Mouse (Mus musculus): ENCODE data around the gene Mpzl1.
"Not testable (repeated sequence)": the region's sequence is repeated elsewhere in the genome, so short reads cannot be mapped to it uniquely, and the experiment has no call there.

Gene Mpzl1

DNA sequence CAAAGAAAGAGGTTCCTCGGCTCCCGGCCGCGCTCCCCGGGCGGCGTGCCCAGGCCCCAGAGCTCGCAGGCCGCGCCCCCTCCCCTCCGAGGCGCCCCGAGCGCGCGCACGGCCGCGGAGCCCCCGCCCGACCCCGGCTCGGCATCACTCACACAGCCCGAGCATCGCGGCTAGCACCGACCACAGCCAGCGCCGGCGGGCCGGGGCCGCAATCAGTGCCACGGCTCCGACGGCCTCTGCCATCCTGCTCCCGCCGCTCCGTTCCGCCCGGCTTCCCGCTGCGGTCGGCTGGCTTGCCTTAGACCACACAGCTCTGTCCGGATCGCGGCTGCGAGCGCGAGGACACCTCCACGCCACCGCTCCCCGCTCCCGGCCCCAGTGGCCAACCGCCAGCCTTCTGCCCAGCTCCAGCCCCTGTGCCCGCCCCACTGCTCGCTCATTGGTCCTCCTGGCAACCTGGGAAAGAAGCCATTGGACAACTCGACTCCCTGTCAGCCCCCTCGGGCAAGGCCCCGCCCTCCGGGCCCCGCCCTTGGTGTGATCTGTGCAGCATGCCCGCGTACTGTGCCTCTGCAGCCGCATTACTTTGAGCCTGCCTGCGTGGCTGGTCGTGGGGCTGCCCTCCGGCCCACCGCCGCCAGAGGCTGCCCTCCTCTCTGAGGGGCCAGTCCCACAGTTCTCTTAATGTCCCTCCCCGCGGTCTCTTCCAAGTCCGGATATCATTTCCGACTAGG is at the start of gene Mpzl1:
Gene Mpzl1 (minus strand): TSS at position 388 of the 734 bp plus-strand sequence.
- peak; percentile 99 for DNase-seq

GRCm38 (mm10) chr1:165682056-165682853 is 47.9 kb upstream of the Mpzl1 start:
- peak; percentile 55 for DNase-seq

GRCm38 (mm10) chr1:165681045-165681794 is 46.9 kb upstream of the Mpzl1 start:
- no peak for DNase-seq

DNA sequence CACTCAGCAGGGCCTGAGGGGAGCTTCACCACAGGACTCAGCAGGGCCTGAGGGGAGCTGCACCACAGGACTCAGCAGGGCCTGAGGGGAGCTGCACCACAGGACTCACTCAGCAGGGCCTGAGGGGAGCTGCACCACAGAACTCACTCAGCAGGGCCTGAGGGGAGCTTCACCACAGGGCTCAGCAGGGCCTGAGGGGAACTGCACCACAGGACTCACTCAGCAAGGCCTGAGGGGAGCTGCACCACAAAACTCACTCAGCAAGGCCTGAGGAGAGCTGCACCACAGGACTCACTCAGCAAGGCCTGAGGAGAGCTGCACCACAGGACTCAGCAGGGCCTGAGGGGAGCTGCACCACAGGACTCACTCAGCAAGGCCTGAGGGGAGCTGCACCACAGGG is 45.7 kb upstream of the Mpzl1 start:
- not testable (repeated sequence) for DNase-seq

DNA sequence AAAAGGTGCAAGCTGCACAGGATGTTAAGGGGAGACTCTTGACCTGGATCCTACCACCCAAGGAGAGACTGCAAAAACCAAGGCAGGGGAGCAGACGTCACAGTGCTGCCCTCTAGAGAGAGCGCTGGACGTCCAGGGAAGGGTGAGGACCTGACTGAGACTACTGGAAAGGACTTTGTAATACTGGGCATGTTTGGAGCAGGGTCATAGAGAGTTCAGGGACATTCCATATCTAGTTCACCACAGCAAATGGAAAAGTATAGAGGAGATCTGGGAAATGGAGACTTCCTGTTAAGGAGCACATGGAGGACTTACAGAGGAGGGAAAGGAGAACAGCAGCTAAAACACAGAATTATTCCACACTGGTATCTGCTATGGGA is 45.3 kb upstream of the Mpzl1 start:
- peak; percentile 59 for DNase-seq

GRCm38 (mm10) chr1:165678861-165679617 is 44.7 kb upstream of the Mpzl1 start:
- no peak for DNase-seq

DNA sequence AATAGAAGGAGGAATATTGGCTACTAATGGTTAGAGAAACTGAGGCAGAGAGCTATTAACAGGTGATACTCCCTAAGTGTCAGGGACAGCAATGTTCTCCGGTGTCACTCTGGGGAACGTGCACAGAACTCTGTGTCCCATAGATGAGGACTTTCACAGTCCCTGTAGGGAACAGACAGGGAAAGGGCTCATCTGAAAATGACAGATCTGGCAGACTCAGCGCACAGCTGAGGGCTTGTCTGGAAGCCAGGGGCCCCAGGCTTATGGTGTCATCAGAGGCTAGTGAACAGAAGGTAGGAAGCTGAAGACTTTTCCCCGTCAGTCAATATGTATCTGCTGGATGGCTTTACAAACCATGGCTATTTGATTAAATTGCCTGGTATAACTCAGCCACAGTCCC is 43.2 kb upstream of the Mpzl1 start:
- no peak for DNase-seq

- no peak for DNase-seq
Measured at GRCm38 (mm10) chr1:165676993-165677392, 42.7 kb upstream of the Mpzl1 start.

DNA sequence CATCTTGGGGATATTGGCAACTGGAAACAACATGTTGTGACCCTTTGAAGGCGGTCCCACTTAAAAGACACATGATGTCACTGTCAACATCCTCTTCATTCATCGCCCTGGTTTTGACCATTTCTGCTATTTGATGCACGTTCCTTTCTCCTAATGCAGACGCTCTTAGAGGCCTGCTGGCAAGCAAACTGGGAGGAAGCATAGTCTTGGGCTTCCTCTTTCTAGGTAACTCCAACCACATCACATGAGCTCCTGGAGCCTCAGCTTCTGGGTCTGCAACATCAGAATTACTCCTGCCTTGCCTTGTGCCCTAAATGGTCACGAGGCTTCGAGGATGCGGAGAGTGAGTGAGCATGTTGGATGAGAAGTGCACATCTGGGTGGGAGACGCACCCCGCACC is 40.8 kb upstream of the Mpzl1 start:
- DNase-seq = no peak

DNA sequence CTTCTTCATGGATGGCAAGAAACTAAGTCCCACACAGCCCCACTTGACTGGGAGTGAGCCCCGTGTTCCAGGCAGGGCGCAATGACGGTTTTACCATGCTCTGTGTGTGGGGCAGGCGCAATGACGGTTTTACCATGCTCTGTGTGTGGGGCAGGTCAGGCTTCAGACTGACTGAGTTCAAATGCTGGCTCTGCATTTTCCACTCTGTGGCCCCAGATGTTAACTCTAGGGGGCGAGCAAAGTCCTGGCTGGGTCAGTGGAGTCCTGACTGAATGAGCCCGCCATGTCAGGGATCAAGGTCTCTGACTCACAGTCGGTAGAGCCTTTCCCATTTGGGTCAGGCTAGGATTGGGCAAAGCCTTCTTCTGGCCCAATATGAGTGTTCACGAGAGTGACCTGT is 38.0 kb upstream of the Mpzl1 start:
- no peak for DNase-seq

- DNase-seq = no peak
Measured at GRCm38 (mm10) chr1:165670056-165670455, 35.7 kb upstream of the Mpzl1 start.

DNA sequence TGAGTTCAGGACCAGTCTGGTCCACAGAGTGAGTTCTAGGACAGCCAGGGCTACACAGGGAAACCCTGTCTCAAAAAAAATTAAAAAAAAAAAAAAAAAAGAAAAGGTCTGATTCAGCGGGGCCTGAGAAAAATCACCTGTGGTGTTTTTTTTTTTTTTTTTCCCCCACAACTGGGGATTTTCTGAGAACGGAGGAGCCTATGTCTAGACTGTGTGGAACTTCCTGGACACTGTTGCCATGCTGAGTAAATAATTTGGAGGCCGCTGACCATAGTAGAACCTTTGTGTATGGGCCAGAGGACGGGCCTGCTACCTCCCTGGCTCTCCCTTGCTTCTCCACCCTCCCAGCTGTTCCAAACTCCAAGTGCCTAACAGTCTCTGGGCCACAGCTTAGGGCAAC is 34.6 kb upstream of the Mpzl1 start:
- DNase-seq = no peak

GRCm38 (mm10) chr1:165667380-165667779 is 33.0 kb upstream of the Mpzl1 start:
- DNase-seq = no peak

DNA sequence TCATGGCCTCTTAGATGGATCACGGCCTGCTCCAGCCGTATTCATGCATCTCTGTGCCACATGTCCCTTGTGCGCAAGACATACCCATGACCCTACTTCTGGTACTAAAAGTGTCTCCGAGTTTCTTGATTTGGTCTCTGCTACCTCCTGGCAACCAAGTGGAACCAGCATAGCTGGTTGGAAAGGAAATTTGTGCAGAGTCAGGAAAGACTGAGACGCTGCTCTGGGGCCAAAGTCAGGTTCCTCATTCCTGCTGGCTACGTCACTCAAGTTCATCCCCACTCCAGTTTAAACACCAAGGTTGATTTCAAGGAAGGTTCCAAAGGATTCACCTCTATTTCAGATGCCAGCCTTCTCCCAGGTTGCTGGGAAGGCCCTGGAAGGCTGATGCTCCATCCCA is 32.6 kb upstream of the Mpzl1 start:
- no peak for DNase-seq

GRCm38 (mm10) chr1:165665758-165666157 is 31.4 kb upstream of the Mpzl1 start:
- DNase-seq = peak; percentile 30

DNA sequence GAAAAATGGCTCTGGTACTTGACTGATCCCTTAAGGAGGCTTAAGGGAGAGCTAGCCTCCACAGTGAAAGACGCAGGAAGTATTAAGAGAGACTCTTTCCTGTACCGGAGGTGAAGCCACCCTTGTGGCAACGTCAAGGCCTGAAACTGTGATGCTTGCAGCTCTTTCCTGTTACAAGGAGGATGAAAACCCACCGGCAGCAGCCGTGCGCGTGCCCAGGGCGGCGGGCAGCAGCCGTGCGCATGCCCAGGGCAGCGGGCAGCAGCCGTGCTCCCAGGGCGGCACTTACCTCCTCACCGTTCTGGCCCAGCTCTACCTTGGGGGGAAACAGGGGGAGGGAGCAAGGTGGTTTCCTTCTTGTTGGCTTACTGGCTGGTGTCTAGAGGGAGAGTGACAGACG is 28.9 kb upstream of the Mpzl1 start:
- DNase-seq = no peak

DNA sequence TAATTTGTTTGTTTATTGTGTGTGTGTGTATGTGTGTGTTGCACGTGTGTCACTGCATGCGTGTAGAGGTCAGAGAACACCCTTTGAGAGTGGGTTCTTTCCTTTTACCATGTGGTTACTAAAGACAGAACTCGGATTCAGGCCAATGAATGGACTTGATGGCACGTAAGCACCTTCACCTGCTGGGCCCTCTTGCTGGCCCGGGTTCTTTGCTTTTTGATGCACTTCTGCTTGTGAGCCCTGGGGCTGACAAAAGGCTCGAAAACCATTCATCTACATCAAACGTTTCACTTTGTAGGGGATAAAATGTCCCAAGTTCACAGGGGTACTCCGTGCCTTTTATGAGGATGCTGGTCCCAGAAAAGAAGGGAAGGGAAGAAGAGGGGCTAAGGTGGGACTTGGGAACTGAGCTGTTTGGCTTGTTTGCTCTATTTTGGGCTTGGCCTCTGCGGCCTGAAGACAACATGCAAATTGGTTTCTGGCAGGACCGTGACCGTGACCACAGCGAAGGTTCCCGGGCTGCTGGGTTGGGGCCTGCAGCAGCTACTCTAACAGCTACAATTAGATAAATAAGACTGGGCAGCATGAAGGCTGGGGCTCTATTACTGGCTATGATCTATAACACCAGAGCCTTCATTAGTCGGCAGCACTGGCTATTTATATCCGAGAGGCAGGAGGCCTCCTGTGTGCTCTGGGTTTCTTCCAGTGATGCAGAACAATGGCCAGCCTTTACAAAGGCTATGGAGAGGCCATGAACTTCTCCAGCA is 28.3 kb upstream of the Mpzl1 start:
- no peak for DNase-seq

DNA sequence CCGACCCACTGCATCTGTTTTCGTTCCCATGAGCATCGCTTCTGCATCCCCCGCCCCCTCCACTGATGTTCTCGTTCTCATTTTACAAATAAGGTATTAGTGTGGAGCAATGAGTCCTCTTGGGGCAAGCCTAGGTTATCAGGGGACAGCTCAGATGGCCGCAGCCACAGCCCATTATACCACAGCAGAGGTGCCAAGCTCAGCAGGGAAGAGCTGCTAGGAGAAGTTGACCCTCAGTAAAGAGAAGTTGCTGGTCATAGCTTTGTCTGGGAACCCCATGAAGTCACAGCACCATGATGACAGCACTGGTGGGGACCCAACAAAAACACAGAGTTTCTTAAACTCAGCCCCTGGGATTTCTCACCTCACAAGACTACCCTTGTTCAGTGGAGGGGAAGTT is 27.4 kb upstream of the Mpzl1 start:
- no peak for DNase-seq

DNA sequence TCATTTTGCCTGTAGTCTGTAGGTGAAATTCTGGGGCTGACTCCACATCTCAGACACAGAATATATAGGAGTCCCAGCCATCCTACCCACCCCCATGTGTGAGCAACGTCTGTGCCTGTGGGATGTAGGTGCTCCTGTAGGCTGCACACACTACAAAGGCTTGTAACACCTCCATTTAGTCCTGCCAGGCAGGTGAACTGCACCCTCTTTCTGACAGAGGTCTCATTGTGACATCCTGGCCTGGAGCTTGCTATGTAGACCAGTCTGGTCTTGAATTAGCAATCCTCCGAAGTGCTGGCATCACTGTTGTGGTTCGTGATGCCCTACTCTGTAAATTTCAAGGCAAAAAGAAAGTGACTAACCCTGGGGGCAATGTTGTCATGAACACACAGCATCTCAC is 26.9 kb upstream of the Mpzl1 start:
- DNase-seq = no peak

GRCm38 (mm10) chr1:165660774-165661173 is 26.4 kb upstream of the Mpzl1 start:
- peak; percentile 80 for DNase-seq

- DNase-seq = peak; percentile 88
Measured at GRCm38 (mm10) chr1:165658602-165659001, 24.3 kb upstream of the Mpzl1 start.

DNA sequence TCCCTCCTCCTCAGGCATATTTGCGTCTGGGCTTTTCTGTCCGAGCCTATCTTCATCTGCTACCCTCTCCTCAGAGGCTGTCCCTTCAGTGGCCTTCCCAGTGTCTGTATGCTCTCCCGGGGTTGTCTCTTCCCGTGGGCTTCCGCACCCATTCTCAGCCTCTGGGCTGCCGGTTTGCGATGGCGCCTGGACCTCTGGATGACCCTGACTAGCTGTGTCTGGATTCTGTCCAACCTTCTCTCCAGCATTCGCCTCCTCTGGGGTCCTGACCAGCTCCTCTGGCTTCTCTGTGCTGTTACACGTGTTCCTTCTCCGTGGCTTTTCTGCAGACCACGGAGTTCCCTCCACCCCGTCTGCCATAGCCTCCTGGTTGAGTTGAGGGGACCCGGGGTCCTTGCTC is 21.1 kb upstream of the Mpzl1 start:
- peak; percentile 57 for DNase-seq

All from kidney, postnatal 14 days (tissue).